Mouse (Mus musculus) adrenal gland, postnatal 4 days (tissue): ENCODE measurements around the gene Gm43738. TPM values are rescaled to one million over a fixed set of nuclear protein-coding genes. Genes with fewer than 3 reads are reported as not detected.
A peak's percentile ranks its signal among the peaks of the same experiment; 100 is the strongest.
"Not testable (repeated sequence)": the region's sequence is repeated elsewhere in the genome, so short reads cannot be mapped to it uniquely, and the experiment has no call there.

Experiments
- DNase-seq, 2 experiments: peaks; one replicate each; pipeline ENCODE4 v3.0.0; 2021 to 2022; ENCODE audit warnings: low spot score in 2 of 2, mixed read lengths in 2 of 2
- total RNA-seq, 2 experiments: library from RNA; stranded (reverse); gene quantifications; 2 replicates each; pipeline ENCODE4 v1.2.3; 2021

The Gm43738 gene
- total RNA-seq, 2 experiments from 2014 or later: not detected

GRCm38 (mm10) chr3:89102495-89103290 is 1.8 kb upstream of the Gm43738 start:
- no peak for DNase-seq

- peak; percentile 58 to 84 for DNase-seq
Measured at GRCm38 (mm10) chr3:89101812-89102494, 1.1 kb upstream of the Gm43738 start, which contains the start of gene Fdps. Gene Fdps (minus strand): TSS chr3:89101959.

- DNase-seq: no peak
Measured at GRCm38 (mm10) chr3:89101459-89101811, 536 bp upstream of the Gm43738 start.

GRCm38 (mm10) chr3:89094021-89094420 is 6.9 kb downstream of the Gm43738 start:
- DNase-seq: no peak

DNA sequence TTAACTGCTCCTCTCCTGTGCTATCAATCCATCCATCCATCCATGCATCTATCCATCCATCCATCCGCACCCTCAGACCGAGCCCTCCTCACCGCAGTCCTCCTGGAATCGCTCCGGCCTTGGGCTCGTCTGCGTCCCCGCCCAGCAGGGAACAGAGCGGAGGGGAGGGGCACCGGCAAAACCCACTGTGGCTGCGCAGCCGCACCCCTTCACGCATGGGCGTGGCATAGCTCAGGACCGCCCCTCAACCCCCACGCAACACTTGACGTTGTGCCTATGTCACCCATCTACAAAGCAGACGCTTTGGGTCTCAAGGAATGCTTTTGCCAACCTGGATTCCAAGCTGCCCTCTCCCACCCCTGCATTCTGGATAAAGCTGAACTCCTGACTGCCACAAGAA is 7.7 kb downstream of the Gm43738 start, which contains the start of gene Rusc1:
Rusc1 (minus strand) TSS at position 137 of the 400 bp plus-strand sequence.
- peak; percentile 60 to 69 for DNase-seq

DNA sequence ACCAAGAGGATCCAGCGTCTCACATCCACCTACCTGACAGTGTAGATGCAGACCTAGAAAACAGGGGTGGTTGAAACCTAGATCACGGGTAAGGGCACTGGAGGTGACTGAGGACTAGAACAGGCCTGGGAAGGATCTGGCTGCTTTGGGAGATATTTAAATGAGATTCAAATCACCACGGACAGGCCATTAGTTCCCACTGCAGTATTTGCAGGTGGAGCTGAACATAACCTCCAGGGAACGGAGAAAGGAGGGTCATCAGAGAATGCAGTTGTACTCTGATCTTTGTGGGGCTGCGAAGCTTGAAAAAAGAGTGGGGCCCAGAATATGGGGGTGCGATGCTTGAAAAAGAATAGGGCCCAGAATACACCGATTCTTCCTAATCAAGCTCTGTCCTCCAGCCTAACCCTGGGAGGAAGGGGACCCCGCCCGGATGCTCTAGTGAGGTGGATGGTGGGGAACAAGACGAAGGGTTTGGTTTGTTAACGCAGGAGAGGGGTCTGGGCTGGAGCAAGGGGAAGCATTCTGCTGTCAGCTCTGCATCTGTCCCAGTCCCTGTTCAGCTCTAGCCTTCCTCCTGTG is 8.3 kb downstream of the Gm43738 start:
- DNase-seq: no peak

DNA sequence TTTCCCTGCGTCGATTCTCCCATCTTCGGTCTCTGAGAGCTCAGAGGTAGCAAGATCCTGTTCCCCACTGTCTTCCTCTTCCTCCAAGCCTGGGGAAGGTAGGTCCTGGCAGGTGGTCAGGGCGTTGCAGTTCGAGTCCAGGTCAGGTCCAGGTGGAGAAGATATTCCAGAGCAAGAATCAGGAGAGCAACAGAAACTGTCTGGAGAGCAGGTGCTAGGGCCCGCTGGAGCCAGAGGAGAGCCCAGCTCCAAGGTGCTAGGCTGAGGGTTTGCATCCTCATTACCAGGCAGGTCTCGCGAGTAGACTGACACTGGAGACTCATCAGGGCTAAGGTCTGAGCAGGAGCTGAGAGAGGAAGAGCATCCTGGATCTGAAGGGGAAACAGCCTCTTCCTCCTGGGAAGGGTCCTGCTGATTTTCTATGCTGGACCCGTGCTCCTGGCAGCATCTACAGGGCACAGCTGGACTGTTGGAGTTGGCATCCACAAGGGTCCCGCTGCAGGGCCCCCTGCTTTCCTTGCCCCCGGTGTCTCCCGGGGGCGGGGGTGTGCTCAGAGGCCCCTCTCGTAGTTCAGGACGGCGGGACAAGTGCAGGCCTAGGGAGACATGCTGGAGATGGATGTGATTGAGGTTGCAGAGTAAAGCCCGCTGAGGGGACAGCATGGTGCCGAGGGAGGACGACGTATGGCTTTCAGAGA is 8.9 kb downstream of the Gm43738 start:
- no peak for DNase-seq

GRCm38 (mm10) chr3:89090694-89091655 is 9.9 kb downstream of the Gm43738 start:
- peak; percentile 71 to 81 for DNase-seq

DNA sequence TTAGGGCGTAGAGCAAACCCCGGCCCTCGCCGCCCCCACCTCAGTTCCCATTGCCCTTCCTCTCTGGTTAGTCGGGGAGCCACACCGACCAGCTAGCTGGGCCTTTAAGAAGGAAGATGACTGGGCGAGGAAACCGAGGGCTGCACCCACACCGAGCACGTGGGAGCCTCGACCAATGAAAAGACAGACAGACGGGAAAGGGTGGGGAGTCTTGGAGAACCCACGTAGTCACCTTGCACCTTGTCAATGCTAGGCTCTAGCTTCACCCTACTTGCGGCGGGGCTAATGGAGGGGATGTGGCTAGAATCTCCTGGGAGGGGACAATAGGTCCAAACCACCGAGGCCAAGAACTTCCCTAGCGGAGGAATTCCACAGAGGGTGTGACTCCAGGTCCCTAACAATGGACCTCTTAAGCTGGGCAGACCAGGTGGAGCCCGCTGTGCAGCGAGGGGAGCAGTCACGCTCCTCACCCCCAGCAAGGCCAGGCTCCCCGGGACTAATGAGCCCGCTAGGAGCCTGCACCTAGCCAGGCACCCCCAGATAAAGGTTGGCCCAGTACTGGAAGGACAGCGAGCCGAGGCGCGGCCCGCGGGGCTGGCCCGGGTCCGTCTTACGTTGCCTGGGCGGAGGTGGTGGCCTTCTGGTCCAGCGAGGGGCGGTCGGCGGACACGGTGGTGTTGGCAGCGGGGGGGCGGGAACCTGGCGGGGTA is 10.9 kb downstream of the Gm43738 start:
- DNase-seq: peak; percentile 62 to 67

DNA sequence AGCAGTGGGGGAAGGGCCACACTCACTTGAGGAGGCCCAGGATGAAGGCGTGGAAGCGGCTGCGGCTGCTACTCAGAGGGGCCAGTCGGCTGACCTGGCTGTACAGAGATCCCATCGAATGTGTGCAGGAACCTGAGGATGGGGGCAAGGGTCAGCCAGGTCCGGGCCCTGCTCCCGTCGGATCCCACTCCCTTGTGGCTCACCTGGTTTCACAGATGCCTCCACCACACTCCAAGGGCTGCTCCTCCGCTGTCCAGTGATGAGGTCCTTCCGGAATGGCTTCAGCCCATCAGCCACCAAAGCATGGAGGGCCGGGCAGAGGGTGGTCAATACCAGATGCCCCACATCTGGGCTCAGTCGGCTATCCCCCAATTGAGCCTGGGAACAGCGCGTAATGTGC is 11.9 kb downstream of the Gm43738 start:
- no peak for DNase-seq

DNA sequence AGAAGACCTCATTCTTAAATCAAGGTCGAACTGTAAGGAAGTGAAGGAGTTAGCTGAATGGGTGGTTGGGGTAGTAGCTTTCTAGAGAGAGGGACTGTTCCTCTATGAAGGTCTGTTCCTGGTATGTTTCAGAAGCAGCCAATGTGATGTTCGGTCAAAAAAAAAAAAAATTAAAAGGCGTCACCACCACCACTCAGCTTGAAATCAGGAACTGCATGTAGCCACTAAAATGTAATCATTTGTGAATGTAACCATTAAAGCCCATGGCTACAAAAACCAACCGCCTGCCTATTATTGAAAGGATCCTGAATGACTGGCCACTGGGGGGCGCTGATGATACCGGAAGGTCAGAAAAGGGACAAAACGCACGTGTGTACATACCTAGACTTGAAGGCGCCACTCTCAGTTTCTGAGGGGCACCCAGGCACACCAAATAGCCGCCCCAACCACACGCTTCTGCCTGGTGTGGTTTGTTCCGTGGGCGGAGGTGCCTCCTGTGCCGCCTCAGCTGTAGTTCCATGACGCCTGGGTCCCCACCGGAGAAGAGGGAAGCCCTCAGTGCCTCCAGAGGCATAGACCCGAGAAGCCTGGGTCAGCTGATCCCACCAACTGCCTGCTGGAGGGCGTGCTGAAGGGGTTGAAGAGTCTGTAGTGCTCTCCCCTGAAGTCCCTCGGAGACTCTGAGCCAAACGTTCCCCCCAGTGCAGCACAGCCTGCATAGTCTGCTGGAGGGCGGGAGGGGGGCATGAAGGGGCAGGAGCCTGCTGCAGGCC is 13.4 kb downstream of the Gm43738 start:
- DNase-seq: peak; percentile 49 to 76

DNA sequence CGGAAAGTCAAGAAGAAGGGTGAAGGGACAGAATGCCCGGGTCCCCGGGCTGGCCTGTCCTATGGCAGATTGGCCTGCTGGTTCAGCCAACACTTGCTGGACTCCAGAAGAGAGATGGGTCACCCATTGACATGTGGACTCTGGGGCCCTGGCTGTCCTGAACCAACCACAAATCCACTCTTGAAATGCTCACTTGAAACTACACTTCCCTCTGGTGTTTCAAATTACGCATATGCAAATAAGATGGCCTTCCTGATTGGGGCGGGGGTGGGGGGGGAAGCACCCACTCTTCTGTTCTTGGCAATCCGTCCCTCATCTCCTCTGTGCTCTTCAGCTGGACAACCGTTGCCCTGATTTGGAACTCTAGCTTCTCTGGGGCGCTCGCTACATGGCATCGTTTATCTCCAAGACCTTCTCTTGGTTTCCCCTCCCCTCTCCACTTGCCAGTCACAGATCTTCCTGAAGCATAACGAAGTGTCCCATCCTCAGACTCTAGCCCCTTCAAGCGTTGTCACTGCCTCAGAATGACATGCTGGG is 16.2 kb downstream of the Gm43738 start:
- DNase-seq: no peak

DNA sequence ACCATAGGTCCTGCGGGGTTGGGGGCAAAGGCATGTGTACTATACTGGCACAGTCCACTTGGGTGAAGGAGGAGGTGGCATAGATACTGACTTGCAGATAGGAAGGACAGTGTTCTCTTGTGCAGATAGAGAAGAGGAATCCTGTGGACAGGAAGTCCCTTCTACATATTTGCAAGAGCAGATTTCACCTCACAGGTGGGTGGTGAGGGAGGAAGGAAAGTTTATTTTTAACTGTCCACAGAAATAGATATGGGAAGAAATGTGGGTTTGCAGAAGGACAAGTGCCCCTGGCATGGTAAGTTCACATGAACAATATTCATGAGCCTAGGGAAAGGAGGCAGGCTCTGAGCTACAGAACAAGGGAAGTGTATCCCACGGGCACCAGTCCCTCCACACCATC is 16.8 kb downstream of the Gm43738 start:
- DNase-seq: no peak

DNA sequence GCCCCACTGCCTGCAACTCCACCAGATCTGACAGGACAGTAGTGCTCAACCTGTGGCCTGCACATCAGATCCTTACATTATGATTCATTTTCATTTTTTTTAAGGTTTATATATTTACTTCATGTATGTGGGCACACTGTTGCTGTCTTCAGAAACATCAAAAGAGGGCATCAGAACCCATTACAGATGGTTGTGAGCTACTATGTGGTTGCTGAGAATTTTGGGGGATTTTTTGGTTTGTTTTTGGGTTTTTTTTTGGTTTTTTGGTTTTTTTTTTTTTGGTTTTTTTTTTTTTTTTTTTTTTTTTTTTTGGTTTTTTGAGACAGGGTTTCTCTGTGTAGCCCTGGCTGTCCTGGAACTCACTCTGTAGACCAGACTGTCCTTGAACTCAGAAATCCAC is 18.6 kb downstream of the Gm43738 start:
- not testable (repeated sequence) for DNase-seq

- DNase-seq: no peak
Measured at GRCm38 (mm10) chr3:89077383-89077782, 23.5 kb downstream of the Gm43738 start.

DNA sequence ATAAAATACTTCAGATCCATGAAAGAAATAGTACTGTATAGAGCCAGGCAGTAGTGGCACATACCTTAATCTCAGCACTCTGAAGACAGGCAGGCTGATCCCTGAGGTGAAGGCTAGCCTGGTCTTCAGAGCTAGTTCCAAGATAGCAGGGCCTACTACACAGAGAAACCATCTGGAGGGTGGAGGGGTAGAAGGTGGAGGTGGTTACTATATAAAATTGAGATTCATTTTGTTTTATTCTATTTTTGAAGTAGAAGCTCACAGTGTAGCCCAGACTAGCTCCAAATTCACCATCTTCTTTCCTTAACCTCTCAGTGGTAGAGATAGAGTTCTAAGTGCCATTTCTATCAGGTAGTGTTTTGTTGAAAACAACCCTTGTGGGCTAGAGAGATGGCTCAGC is 33.6 kb downstream of the Gm43738 start:
- DNase-seq: no peak

DNA sequence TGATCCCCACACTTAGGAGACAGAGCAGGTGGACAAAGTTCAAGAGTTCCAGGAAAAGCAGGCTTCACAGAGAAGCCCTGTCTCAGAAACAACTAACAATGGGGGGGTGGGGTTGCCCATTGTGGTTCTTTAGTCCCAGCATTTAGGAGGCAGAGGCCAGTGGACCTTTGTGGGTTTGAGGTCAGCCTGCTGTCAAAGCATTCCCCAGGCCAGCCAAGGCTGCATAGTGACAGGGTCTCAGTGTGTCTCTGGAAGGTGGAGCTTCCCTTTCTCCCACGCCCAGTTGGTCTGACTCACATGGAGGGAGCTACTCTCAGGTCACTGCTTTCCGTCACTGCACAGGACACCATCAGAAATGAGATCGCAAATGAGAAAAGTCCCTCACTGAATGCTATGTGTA is 39.2 kb downstream of the Gm43738 start:
- DNase-seq: no peak

GRCm38 (mm10) chr3:89058783-89059182 is 42.1 kb downstream of the Gm43738 start:
- no peak for DNase-seq

DNA sequence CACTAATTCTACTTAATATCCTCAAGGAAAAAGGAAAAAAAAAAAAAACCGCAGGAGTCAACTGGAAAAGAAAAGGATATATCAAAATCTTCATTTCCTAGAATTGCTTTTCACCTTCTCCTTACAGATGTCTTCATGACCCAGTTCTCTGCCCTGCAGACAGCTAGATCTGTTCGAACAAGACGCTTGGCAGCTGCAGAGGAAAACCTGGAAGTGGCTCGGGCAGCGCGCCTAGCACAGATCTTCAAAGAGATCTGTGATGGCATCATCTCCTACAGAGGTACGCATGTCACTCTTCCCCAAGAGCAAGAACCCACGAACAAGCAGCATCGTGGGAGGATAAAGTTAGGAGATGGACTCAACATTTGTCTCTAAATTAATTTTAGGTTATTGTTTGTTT is 42.5 kb downstream of the Gm43738 start:
- DNase-seq: no peak
